Mouse (Mus musculus) testis, adult 2 months (tissue): ENCODE measurements at regions not wholly inside any gene's neighbourhood (a gene's known extent, or its start where the extent isn't known, plus 50 kb on each side); places are given as distances from the start of the nearest gene placed in this dataset.

Experiments used
- H3K27ac ChIP-seq: fragments of 200-500 bp; 2 replicates; pipeline ENCODE4 v1.5.1; 2012; ENCODE audit warnings: low read depth, low read length; ENCODE audit not compliant: control insufficient read depth, insufficient read depth
- H3K27me3 ChIP-seq: fragments of 200-500 bp; 2 replicates; pipeline ENCODE4 v1.6.1; 2012; ENCODE audit warnings: mild to moderate bottlenecking, low read length, moderate library complexity; ENCODE audit not compliant: control insufficient read depth, insufficient read depth
- H3K36me3 ChIP-seq: fragments of 200-500 bp; 2 replicates; pipeline ENCODE4 v1.6.1; 2012; ENCODE audit warnings: mild to moderate bottlenecking, low read length; ENCODE audit not compliant: control insufficient read depth, insufficient read depth
- H3K4me1 ChIP-seq: fragments of 200-500 bp; 2 replicates; pipeline ENCODE4 v1.6.1; 2012; ENCODE audit warnings: low read length; ENCODE audit not compliant: control insufficient read depth, insufficient read depth
- H3K4me3 ChIP-seq: fragments of 200-500 bp; 2 replicates; pipeline ENCODE4 v1.5.1; 2012; ENCODE audit warnings: low read depth, mild to moderate bottlenecking, low read length, moderate library complexity, mixed read lengths; ENCODE audit not compliant: control insufficient read depth
- CTCF ChIP-seq: fragments of 200-500 bp; IDR thresholded peaks from 2 replicates; pipeline ENCODE4 v1.5.1; 2012; ENCODE audit warnings: low read depth, mild to moderate bottlenecking, inconsistent platforms, low read length, moderate library complexity; ENCODE audit not compliant: control insufficient read depth, insufficient read depth, insufficient replicate concordance
- POLR2A ChIP-seq: fragments of 200-500 bp; IDR thresholded peaks from 2 replicates; pipeline ENCODE4 v1.6.1; 2012; ENCODE audit warnings: low read depth, mild to moderate bottlenecking, inconsistent platforms, low read length, moderate library complexity; ENCODE audit not compliant: control insufficient read depth

DNA sequence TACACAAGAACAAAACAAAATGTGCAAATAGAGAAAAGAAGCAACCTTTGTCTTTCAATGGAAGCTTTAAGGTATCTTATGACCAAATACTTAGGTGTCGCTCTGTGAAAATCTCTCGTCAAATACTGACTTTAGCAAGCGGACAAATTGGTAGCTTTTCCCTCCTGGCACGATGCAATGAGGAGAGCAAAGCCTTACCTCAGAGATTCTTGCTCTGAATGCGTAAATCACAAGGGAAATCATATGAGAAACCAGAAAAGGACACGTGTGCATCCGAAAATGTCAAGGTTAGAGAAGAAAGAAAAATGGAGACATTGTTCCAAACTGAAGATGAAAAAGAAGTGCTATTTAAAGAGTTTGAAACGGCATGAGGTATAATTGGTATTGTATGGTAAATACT, 59.8 kb upstream of the Ralgps2 start:
- no peaks in the 10 kb centered on the region for H3K27me3 ChIP-seq
- no peak overlapping the region for H3K4me3 ChIP-seq
- no peaks in the 10 kb centered on the region for H3K36me3 ChIP-seq
- H3K27ac ChIP-seq, result no peak overlapping the region
- no peaks in the 10 kb centered on the region for H3K4me1 ChIP-seq
- TF ChIP-seq CTCF (no peak), POLR2A (no peak)

DNA sequence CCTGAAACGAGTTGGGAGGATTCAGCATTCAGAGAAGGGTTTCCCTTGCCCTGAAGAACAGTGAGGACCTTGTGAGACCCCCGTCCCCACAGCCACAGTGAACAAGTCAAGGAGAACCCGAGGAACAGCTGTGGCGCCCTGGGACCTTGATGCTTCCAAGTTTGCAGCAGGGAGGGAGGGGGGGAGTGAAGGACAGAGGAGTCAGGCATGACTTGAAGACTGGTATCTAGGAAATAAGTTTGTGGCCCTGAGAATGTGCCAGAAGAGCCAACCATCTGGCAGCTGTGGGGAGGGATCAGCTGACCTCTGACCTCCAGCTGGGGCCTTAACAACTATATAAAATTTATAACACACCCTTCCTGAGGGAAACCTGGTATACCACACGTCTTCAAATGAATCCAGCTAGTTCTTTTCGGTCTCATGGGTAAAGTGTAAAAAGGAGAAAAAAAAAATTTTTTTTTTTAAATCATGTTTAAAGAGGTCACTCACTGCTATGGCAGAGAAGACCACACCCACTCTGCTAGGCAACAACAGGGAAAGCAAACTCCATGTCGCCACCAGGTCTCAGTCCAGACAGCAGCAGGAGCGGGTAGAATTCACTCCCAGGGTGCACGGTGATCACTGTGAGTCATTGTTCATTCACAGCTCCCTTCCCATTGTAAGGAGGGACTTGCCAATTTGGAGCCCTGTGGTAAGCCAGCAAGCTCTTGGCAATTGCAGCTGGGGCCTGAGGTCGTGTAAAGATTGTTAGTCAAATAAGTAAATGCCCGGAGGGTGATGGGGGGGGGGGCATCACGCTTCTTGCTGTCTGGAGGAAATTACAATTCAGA, 58.3 kb upstream of the Ralgps2 start:
- Histone ChIP-seq H3K4me1 (no peaks in the 10 kb centered on the region), H3K36me3 (no peaks in the 10 kb centered on the region), H3K4me3 (no peak overlapping the region), H3K27me3 (no peaks in the 10 kb centered on the region), H3K27ac (no peak overlapping the region)
- TF ChIP-seq POLR2A (no peak), CTCF (no peak)

DNA sequence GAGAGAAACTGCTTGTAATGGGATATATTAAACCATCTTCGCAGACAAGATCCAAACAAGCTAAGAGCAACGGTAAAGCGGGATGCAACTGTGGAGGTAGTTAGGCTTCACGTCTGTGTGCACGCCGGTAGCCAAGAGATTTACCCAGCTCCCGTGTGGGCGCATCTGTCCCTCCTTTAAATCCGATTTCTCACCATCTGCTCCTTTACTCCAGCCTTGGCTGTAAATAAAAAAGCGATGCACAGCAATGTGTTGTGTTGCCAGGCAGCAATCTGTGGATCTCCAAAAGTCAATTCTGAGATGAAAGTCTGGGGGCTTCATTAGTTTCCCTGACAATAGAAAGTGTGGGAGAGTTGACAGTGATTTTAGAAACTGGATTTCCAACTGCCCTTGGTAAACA, 57.6 kb upstream of the Ralgps2 start:
- Histone ChIP-seq H3K27ac (no peak overlapping the region), H3K4me1 (no peaks in the 10 kb centered on the region), H3K36me3 (no peaks in the 10 kb centered on the region), H3K4me3 (no peak overlapping the region), H3K27me3 (no peaks in the 10 kb centered on the region)
- TF ChIP-seq POLR2A, result no peak
- no peak for TF ChIP-seq CTCF

DNA sequence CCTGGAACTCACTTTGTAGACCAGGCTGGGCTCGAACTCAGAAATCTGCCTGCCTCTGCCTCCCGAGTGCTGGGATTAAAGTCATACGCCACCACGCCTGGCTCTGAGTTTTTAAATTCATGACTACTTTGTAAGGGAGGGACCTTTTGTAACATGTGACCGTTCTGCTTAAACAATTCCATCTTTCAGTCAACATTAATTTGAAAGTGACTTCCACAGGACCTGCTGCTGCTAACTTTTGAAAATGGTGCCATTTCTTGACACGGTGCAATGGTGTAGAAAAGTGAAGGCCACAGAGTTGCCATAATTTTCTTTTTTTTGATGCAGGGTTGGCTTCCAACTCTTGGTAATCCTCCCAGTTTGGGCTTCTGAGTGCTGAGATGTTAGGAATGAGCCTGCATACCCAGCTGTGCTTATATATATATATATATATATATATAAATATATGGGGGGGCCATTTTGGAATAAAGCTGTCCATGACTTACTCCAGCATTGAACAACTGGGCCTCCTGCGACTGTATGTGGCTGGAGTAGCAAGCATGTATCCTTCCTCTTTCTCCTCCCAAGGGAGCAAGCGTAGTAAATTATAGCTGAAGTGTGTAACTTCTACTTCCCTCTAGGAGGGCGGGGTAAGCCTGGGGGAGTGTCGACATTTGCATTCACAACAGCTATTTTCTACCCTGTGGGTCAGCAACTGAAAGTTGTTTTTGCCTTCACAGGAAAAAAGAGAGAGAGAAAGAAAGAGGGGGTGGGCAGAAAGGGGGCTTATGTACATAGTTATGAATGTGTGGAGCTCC, 56.9 kb upstream of the Ralgps2 start:
- TF ChIP-seq POLR2A (no peak), CTCF (no peak)
- no peaks in the 10 kb centered on the region for H3K36me3 ChIP-seq
- H3K4me3 ChIP-seq, result no peak overlapping the region
- H3K4me1 ChIP-seq, result no peaks in the 10 kb centered on the region
- no peaks in the 10 kb centered on the region for H3K27me3 ChIP-seq
- no peak overlapping the region for H3K27ac ChIP-seq

DNA sequence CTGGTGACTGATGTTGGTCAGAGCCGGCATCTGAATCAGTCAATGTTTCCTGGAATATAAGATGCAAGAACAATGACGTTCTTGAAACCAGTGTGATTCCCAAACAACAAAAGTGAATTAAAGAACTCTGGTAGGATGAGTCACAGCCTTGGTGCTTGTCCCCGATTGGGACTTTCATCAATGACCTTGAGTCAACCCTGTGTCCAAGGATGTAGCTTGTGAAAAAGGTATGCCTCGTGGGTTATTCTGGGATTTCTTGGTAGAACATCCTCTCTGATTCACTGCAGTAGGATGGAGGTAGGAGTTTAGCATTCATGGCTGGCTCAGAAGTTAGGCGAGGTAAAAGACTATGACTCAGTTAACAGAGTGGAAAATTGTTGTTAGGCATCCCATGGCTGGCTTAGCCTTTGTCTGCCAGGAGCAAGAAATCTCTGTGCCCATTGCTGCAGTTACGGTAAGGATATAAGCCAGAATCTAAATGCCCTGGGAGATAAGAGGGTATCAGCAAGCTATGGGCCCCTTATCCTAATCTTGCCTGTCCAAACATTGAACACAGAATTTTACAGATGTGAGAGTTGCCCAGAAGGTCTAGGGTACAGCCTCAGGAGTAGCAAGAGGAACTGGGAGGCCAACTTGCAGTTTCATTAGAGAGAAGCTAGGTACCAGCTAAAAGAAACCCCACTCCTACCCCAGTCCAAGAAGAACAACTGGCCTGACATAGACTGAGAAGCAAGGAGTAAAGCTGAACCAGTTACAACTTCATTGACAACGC, 55.9 kb upstream of the Ralgps2 start:
- no peaks in the 10 kb centered on the region for H3K4me1 ChIP-seq

DNA sequence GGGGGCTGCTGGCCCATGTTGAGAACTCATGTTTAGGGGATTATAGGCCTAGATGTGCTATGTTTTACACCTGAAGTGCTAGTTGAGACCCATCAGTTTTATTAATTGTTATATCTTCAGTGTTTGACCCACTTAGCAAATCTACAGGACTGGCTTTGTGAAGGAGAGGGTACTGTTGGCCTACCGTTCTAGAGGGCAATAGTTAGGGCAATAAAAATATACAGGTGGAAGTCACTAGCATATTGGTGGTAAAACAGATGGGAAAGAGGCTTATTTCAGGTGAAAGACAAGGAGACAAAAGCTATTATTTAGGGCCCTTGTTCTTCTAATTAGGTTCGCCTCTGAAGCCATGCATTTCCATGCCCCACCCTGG, 55.2 kb upstream of the Ralgps2 start:
- H3K4me1 ChIP-seq, result no peaks in the 10 kb centered on the region
- H3K4me3 ChIP-seq, result no peak overlapping the region
- no peak overlapping the region for H3K27ac ChIP-seq
- H3K36me3 ChIP-seq, result no peaks in the 10 kb centered on the region
- H3K27me3 ChIP-seq, result no peaks in the 10 kb centered on the region
- TF ChIP-seq CTCF (no peak), POLR2A (no peak)

More for the DNA sequence above, 55.9 kb upstream of the Ralgps2 start:
- no peaks in the 10 kb centered on the region for H3K27me3 ChIP-seq
- H3K4me3 ChIP-seq, result no peak overlapping the region
- no peak overlapping the region for H3K27ac ChIP-seq
- H3K36me3 ChIP-seq, result no peaks in the 10 kb centered on the region
- no peak for TF ChIP-seq CTCF
- TF ChIP-seq POLR2A, result no peak

DNA sequence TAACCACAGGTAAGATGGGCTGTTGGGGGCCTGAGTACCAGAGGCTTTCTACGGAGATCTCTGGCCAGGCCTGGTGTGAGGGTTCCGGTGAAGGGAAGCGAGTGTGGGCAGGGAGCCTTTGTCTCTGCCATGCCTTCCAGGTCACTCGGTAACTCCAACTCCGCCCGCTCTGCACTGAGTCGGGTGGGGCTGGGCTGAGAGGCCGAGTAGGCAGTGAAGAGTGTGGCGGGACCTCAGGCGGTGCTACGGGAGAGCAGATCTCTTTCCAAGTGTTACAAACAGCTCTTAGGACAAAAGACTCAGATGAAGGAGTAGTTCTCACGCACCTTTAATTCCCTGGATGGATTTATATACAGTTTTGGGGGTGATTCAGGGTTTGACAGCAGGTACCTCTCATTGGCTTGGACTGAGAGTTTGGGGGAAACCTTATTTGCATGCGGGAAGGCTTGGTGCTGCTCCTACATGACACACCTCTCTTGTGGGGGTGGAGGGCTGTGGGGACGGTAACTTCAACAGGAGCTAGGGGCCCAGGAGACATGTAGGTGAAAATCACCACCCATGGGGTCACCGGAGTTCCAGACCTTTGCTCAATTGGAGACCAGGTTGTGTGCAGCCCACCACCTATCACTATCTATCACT, 54.7 kb upstream of the Ralgps2 start:
- no peaks in the 10 kb centered on the region for H3K4me1 ChIP-seq
- H3K27ac ChIP-seq, result no peak overlapping the region
- no peaks in the 10 kb centered on the region for H3K27me3 ChIP-seq
- H3K36me3 ChIP-seq, result no peaks in the 10 kb centered on the region
- no peak overlapping the region for H3K4me3 ChIP-seq
- TF ChIP-seq CTCF (no peak), POLR2A (no peak)
